Mouse (Mus musculus): ENCODE measurements at regions not wholly inside any gene's neighbourhood (a gene's known extent, or its start where the extent isn't known, plus 50 kb on each side); places are given as distances from the start of the nearest gene placed in this dataset.

DNA sequence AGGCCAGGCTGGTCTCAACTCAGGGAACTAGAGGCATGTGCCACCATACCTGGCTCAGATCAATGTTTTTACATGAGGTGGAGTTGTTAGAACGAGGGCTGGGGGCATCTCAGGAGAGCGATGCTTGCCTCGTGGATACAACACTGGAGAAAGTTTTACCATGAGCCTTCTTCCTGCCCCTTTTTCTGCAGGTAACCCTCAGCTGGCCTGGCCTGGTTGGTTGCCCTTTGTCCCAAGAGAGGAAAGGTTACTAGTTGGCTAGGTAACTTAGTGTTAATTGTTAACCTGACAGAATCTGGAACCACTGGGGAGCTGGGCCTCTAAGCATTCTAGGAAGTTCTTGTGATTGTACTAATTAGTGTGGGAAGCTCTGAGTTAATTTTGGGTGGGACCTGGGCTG lies 81.0 kb upstream of the Sertad2 start:
- DNase-seq (ENCODE audit: low read depth, low spot score) = no peak

DNA sequence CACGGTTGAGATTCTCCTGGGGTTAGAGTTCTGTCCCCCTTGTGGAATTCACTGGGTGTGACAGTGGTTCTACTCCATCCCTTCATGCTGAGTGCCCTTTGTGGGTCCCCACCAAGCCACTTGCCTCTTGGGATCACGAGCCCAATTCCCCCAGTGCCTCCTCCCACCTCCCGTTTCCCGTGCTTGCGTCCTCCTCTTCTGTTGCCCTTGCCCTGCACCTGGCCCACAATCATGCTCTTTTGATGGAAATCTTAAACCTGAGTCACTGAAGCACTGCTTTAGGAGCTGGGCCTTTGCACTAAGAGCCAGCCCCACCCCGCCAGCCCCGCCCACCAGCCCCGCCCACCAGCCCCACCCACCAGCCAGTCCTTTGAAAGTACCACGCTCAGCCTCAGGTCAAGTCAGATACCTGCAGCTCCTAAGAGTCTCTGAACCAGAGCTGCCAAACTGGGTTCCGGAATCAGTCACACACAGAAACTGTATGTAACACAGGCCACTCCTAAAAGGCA lies 79.8 kb upstream of the Sertad2 start:
- no peak for DNase-seq (ENCODE audit: low read depth, low spot score)

DNA sequence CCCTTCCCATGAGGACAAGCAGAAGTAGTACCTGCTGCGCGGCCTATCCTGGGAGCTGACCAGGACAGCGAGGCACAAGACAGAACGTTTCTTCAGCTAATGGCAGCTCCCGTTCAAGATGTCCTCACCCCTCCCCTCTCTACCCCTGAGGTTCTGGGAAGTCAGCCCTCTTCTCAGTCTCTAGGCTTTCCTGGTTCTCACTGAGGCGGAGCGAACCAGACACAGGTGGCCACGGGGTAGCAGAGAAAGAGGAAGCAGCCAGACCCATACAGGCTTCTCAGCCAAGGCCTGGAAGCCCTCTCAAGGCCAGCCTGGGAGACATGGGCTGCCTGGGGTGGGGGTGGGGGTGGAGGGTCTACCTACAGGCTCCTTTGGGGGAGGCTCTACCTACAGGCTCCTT lies 78.5 kb upstream of the Sertad2 start:
- DNase-seq (ENCODE audit: low read depth, low spot score) = no peak

DNA sequence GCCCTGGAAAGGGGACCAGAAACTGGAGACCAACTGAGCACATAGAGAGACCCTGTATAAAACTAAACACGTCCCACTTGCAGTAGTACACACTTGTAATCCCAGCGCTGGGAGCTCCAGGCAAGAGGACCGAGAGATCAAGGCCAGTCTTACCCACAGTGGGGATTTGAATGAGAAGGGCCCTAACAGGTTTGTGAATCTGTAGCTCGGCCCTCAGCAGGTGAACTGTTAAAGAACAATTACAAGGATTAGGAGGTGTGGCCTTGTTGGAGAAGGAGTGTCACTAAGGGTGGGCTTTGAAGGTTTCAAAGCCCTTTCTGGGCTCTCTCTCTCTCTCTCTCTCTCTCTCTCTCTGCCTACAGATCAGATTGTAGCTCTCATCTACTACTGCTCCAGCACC lies 76.5 kb upstream of the Sertad2 start:
- no peak for DNase-seq (ENCODE audit: low read depth, low spot score)

DNA sequence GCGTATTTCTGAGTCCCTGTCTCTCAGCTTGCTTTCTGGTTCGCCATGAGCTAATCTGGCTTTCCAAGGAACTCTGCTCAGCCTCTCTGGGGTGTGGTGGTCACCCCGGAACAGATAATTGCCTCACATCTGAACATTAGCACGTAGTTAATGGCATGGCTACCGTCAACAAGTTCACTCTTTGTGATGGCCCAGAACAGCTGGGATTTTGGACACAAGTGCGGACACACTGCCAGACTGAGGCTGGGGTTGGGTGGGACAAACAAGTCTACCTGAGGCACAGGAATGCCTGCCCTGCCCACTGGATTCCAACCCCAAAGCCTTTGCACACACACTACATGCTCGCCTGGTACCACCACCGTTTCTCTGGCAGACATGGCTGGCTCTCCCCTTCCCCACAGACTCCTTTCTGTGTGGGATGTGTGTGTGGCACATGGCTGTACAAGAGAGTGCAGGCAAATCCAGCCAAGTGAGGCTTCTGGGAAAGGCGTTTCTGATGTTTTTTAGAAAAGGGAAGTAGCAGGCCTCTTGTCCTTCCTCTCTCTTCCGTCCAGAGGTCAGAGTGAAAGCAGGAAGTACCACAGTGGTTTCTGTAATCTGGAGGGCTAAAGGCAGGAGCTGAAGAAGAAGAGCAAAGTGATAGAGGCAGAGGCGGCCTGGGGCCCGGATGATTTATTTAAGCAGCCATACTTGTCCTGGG lies 74.6 kb upstream of the Sertad2 start:
- DNase-seq (ENCODE audit: low read depth, low spot score) = no peak

DNA sequence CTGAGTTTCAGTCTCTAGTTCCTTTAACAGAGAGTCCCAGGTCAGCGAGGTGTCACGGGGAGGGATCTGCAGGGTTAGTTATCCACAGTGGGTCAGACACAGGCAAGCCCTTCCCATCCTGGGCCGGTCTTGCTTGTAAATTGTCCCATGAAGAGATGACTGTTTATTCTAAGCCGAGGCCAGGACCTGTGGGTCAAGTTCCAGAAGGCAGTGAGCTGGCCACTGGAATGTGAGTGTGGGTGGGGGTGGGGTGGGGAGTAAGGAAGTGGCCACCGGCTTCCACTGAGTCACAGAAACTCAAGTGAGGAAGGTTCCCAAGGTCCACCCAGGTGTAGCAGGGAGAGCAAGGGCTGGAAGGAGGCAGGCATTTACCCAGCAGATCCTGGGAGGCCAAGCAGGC lies 73.7 kb upstream of the Sertad2 start:
- DNase-seq (ENCODE audit: low read depth, low spot score) = no peak

DNA sequence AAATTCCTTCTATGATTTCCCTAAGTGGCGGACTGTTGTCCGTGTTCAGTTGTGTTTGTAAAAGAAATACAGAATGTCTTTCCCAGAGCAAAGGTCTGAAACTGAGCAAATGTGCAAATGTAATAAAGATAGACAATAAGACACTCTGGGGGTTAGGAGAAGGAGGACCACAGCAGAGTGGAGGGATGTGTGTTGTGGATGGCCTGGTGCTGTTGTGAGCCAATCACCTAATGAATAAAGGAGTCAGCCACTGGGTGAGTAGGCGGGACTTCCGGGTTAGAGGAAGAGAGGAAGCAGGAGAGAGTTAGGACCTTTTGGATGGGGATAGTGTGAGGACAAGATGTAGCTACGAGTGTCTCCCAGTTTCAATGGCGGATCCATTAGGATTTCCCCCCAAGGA lies 72.7 kb upstream of the Sertad2 start:
- DNase-seq (ENCODE audit: low read depth, low spot score) = no peak

DNA sequence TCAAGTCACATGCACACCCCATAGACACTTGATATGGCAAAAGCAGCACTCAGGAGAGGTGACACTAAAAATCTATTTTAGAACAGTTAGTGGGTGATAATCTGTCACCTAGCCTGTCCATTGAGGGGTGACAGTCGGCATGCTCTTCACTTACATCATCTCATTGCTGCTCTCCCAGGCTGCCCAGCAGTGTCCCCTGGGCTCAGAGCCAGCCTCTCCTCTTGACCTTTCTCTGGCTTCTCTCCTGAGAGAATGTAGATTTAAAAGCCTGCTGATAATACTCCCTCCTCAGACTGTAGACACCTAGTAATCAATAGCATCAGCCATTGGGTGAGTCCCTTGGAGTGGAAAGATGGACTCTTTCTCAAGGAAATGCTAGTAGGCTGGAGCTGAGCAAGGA lies 70.7 kb upstream of the Sertad2 start:
- no peak for DNase-seq (ENCODE audit: low read depth, low spot score)

DNA sequence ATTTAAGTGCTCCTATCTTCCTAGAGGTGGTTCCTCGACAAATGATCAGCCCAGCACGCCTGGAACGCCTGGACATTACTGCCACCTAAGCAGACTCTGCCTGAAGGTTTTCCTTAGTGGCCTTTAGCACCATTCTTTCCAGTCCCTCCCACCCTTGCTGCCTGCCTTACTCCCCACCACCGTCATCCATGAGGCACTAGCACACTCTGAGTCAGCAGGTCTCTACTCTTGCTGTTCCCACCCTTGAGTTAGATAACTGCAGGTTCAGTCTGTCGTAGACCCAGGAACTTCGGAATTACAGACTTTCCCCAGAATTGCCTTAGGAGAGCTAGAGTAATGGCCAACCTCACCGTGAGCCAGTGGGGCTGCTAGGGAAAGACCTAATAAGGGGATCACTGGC lies 67.4 kb upstream of the Sertad2 start:
- no peak for DNase-seq (ENCODE audit: low read depth, low spot score)

DNA sequence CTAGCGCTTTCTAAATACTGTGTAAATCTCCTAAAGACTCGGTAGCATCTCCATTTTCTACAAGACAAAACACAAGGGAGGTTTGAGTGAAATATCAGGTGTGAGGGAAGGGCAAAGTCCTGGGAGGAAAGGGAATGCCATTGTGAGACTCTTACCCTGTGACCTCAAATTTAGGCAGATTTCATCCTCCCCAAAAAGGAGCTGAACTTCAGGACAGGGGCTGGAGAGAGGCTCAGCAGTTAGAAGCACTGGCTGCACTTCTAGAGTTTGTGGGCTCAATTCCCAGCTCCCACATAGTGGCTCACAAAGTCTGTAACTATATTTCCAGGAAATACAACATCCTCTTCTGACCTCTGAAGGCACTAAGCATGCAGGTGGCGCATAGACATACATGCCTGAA lies 66.6 kb upstream of the Sertad2 start:
- DNase-seq (ENCODE audit: low read depth, low spot score) = no peak

DNA sequence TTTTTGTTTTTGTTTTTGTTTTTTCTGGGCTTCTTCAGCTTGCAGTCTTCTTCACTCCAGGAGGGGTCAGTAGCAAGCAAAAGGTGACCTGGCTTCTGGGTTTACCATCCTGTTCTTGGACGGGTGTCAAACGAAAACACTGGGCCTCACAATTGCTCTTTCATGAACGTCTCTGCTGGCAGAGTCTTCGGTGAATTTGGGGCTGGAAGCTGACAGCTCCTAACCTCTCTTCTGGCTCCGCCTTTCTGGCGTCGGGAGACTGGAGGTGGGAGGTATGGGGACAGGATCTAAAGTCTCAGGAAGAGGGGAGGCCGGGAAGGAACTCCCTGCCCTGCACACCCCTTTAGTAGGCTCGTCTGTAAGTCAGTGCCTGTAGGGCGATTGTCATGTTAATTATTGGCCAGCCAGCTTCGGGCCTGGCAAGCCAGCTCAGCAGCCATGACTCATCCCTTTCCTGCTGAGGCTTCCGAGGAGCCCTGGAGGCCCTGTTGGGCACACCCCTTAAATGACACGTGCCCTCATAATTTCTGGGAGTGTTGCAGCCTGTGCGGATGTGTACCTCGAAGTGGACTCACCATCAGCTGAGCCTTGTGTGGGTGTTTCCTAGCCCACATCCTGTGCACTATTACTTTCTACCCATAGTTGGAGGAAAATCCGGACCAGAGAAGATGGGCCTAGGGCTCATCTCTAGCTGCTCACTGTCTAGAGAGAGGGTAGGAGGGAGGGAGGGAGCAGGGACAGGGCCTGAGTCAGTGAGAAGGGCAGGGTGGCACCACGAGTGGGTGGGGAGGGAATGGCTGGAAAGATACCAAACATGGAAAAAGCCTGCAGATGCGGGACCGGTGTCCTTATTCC lies 65.6 kb upstream of the Sertad2 start:
- DNase-seq (ENCODE audit: low read depth, low spot score) = peak; percentile 85

DNA sequence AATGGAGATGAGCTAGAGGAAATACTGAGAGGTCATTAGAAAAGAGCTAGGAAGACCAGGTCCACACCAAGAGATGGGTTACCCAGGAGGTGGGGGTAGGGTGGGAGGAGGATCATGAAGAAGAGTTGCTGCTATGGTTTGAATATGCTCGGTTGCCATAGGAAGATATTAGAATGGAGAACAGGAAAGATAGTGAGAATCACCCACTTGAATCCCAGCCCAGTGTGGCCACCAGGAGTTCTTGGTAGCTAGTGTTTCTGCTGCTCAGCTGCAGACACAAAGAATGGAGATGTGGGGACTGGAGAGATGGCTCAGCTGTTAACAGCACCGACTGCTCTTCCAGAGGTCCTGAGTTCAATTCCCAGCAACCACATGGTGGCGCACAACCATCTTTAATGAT lies 62.4 kb upstream of the Sertad2 start:
- DNase-seq (ENCODE audit: low read depth, low spot score) = no peak

DNA sequence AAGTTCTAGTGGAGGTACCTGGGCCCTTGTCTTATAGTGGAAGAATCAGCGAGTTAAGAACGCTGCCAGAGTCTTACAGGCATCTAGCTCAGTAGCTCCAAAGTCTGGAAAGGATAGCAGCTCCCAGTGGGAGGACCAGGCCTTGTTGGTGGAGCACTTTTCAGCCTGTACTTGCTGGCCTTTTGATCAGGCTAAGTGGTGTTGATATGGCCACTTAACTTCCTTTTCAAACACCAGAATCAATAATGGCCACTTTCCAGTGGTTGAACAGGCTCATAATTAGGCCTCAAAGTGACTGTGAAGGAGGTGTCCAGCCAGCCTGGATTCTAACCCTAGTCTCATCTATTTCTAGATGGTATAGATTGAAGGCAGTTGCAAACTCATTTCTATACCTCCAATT lies 57.7 kb upstream of the Sertad2 start:
- no peak for DNase-seq (ENCODE audit: low read depth, low spot score)
